Mouse (Mus musculus) heart, embryonic 14.5 days (tissue): ENCODE results near the gene Zdhhc17. TPM values are rescaled to one million over a fixed set of nuclear protein-coding genes. Genes with fewer than 3 reads are reported as not detected.

Source experiments
- ATAC-seq: fragments of 200-750 bp; cut with Nextera tagmentation; 2 replicates; pipeline ENCODE4 v1.8.0; 2017; ENCODE audit warnings: low read depth, moderate TSS enrichment; ENCODE audit not compliant: insufficient number of reproducible peaks, insufficient read depth, low FRiP score
- H3K27ac ChIP-seq, 2 experiments: fragments of 200-500 bp in 1 of 2; fragments of 300-500 bp in 1 of 2; sonication (generic) in 1 of 2; replicated peaks in 1 of 2; 2 replicates each; pipeline ENCODE4 v1.5.1; 2012 to 2014; ENCODE audit warnings: low read depth in 2 of 2, low read length in 2 of 2, control low read depth in 1 of 2, mild to moderate bottlenecking in 1 of 2, mixed read lengths in 1 of 2; ENCODE audit not compliant: control insufficient read depth in 1 of 2, insufficient read depth in 1 of 2
- H3K27me3 ChIP-seq: fragments of 300-500 bp; sonication (generic); 2 replicates; pipeline ENCODE4 v1.6.1; 2014; ENCODE audit warnings: mild to moderate bottlenecking, low read length, control low read depth; ENCODE audit not compliant: control insufficient read depth, insufficient read depth
- H3K36me3 ChIP-seq: fragments of 300-500 bp; sonication (generic); 2 replicates; pipeline ENCODE4 v1.6.1; 2014; ENCODE audit warnings: mild to moderate bottlenecking, control low read depth, low read length, mixed read lengths; ENCODE audit not compliant: control insufficient read depth, insufficient read depth
- H3K4me1 ChIP-seq, 2 experiments: fragments of 200-500 bp in 1 of 2; fragments of 300-500 bp in 1 of 2; sonication (generic) in 1 of 2; 2 replicates each; pipeline ENCODE4 v1.6.1; 2012 to 2014; ENCODE audit warnings: low read length in 2 of 2, control low read depth in 1 of 2, mixed read lengths in 1 of 2; ENCODE audit not compliant: control insufficient read depth in 2 of 2, insufficient read depth in 2 of 2
- H3K4me2 ChIP-seq: fragments of 300-500 bp; sonication (generic); 2 replicates; pipeline ENCODE4 v1.6.1; 2014; ENCODE audit warnings: mild to moderate bottlenecking, low read length
- H3K4me3 ChIP-seq, 2 experiments: fragments of 200-500 bp in 1 of 2; fragments of 300-500 bp in 1 of 2; sonication (generic) in 1 of 2; 2 replicates each; pipeline ENCODE4 v1.5.1; 2012 to 2014; ENCODE audit warnings: low read length in 2 of 2, mild to moderate bottlenecking in 2 of 2, control low read depth in 1 of 2, low read depth in 1 of 2, moderate library complexity in 1 of 2; ENCODE audit not compliant: control insufficient read depth in 1 of 2, insufficient read depth in 1 of 2
- H3K9ac ChIP-seq: fragments of 300-500 bp; sonication (generic); 2 replicates; pipeline ENCODE4 v1.6.1; 2014; ENCODE audit warnings: mild to moderate bottlenecking, low read length
- H3K9me3 ChIP-seq: fragments of 300-500 bp; sonication (generic); 2 replicates; pipeline ENCODE4 v1.6.1; 2016; ENCODE audit warnings: low read length, control low read depth; ENCODE audit not compliant: control insufficient read depth
- WGBS: fragments of 180-500 bp; shearing (Covaris S2); extraction: QIAGEN DNeasy Blood & Tissue Kit; methylation state at CpG from one replicate; pipeline ENCODE4 v1.1.7; 2014; 5-methylcytosine and 5-hydroxymethylcytosine counted together
- polyA plus RNA-seq: library from polyadenylated mRNA; unstranded; fragments of >200 nt; fragmentation: Nextera tagmentation; extraction: Ambion mirVana; gene quantifications from 2 replicates; pipeline ENCODE4 v1.2.1, GENCODE M21; 2014

The Zdhhc17 gene
- polyA plus RNA-seq, 1 experiment from 2014 or later: 23.4 TPM

DNA sequence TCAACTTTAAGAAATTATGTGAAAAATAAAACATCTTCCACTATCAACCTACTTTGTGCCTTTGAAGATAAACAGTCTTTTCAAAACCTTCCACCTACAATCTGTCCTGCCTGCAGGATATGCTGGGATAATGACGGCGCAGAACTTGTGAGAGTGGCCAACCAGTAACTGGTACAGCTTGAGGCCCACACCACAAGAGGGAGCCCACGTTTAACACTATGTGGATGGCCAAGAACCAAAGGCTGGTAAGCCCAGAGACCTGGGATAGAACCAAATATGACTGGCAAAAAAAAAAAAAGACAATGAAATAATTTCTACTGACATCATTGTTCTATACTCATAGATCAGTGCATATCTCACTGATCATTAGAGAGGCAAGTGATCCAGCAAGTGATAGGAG lies 35.5 kb downstream of the Zdhhc17 start:
- no peaks in the 10 kb centered on the region for H3K4me1 ChIP-seq
- peaks cover 56% of the 10 kb centered on the region for H3K36me3 ChIP-seq
- no peak overlapping the region for H3K4me3 ChIP-seq

GRCm38 (mm10) chr10:110971998-110972397 lies 37.9 kb downstream of the Zdhhc17 start:
- no peaks in the 10 kb centered on the region for H3K9me3 ChIP-seq
- H3K27ac ChIP-seq: no peak overlapping the region
- no peak overlapping the region for H3K4me3 ChIP-seq
- ATAC-seq: no peak
- H3K4me1 ChIP-seq: no peaks in the 10 kb centered on the region
- no peak overlapping the region for H3K4me2 ChIP-seq
- no peak overlapping the region for H3K9ac ChIP-seq
- H3K36me3 ChIP-seq: peaks cover 49% of the 10 kb centered on the region
- 80% methylated on average over 9 of the region's 9 CpGs for WGBS
- H3K27me3 ChIP-seq: no peaks in the 10 kb centered on the region

More for the DNA sequence above, 35.5 kb downstream of the Zdhhc17 start:
- 42% methylated on average over 3 of the region's 3 CpGs for WGBS
- no peak for ATAC-seq
- H3K9ac ChIP-seq: no peak overlapping the region
- H3K27me3 ChIP-seq: no peaks in the 10 kb centered on the region
- no peak overlapping the region for H3K4me2 ChIP-seq
- H3K27ac ChIP-seq: no peak overlapping the region
- H3K9me3 ChIP-seq: no peaks in the 10 kb centered on the region

- Histone ChIP-seq H3K36me3 (peaks cover 52% of the 10 kb centered on the region), H3K27me3 (no peaks in the 10 kb centered on the region), H3K9me3 (no peaks in the 10 kb centered on the region), H3K4me3 (no peak overlapping the region), H3K9ac (no peak overlapping the region), H3K27ac (no peak overlapping the region), H3K4me2 (no peak overlapping the region), H3K4me1 (no peaks in the 10 kb centered on the region)
- ATAC-seq: no peak
- 82% methylated on average over 6 of the region's 6 CpGs for WGBS
Measured at GRCm38 (mm10) chr10:110971483-110971882, 38.5 kb downstream of the Zdhhc17 start.

- Histone ChIP-seq H3K27ac (no peak overlapping the region), H3K9me3 (no peaks in the 10 kb centered on the region), H3K36me3 (peaks cover 53% of the 10 kb centered on the region), H3K27me3 (no peaks in the 10 kb centered on the region), H3K4me1 (no peaks in the 10 kb centered on the region), H3K4me2 (no peak overlapping the region), H3K4me3 (no peak overlapping the region), H3K9ac (no peak overlapping the region)
- no peak for ATAC-seq
- 93% methylated on average over 3 of the region's 3 CpGs for WGBS
Measured at GRCm38 (mm10) chr10:110971044-110971443, 38.9 kb downstream of the Zdhhc17 start.

GRCm38 (mm10) chr10:110962172-110962571 lies 47.8 kb downstream of the Zdhhc17 start:
- no peak for ATAC-seq
- peaks cover 48% of the 10 kb centered on the region for H3K36me3 ChIP-seq
- WGBS: 22% methylated on average over 1 of the region's 1 CpGs
- no peaks in the 10 kb centered on the region for H3K9me3 ChIP-seq
- H3K4me2 ChIP-seq: no peak overlapping the region
- no peak overlapping the region for H3K4me3 ChIP-seq
- peaks cover 3% of the 10 kb centered on the region in 2 experiments; a peak in 1 of 4 replicates for H3K4me1 ChIP-seq
- H3K9ac ChIP-seq: no peak overlapping the region
- no peaks in the 10 kb centered on the region for H3K27me3 ChIP-seq
- no peak overlapping the region for H3K27ac ChIP-seq

- H3K27ac ChIP-seq: no peak overlapping the region
- 89% methylated on average over 6 of the region's 6 CpGs for WGBS
- H3K4me2 ChIP-seq: no peak overlapping the region
- H3K4me1 ChIP-seq: peaks cover 3% of the 10 kb centered on the region in 2 experiments; a peak in 1 of 4 replicates
- peaks cover 52% of the 10 kb centered on the region for H3K36me3 ChIP-seq
- ATAC-seq: no peak
- no peak overlapping the region for H3K4me3 ChIP-seq
- H3K9me3 ChIP-seq: no peaks in the 10 kb centered on the region
- no peaks in the 10 kb centered on the region for H3K27me3 ChIP-seq
- H3K9ac ChIP-seq: no peak overlapping the region
Measured at GRCm38 (mm10) chr10:110960841-110961240, 49.1 kb downstream of the Zdhhc17 start.

GRCm38 (mm10) chr10:110959781-110960180 lies 50.2 kb downstream of the Zdhhc17 start:
- Histone ChIP-seq H3K9ac (no peak overlapping the region), H3K9me3 (no peaks in the 10 kb centered on the region), H3K27ac (no peak overlapping the region), H3K4me3 (no peak overlapping the region), H3K4me1 (peaks cover 3% of the 10 kb centered on the region in 2 experiments; a peak in 1 of 4 replicates), H3K36me3 (peaks cover 59% of the 10 kb centered on the region), H3K27me3 (no peaks in the 10 kb centered on the region), H3K4me2 (no peak overlapping the region)
- ATAC-seq: no peak
- WGBS: 93% methylated on average over 8 of the region's 8 CpGs

DNA sequence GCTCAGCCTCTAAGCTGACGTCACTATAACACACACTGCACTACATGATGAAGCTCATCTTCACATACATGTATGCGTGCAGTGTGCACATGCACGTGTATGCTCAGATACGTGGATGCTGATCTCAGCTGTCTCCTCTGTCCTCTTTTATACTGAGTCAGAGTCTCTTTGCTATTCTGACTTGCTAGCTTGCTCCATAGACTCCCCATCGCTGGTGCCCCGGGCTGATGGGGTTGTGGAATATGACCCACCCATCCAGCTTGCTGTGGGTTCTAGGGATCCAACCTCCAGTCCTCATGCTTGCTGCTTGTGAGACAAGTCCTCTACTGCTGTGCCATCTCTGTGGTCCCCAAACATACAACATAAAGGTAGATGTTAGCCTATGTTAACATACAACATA lies 51.1 kb downstream of the Zdhhc17 start:
- no peak overlapping the region for H3K9ac ChIP-seq
- no peaks in the 10 kb centered on the region for H3K27me3 ChIP-seq
- no peak overlapping the region for H3K4me3 ChIP-seq
- 92% methylated on average over 6 of the region's 6 CpGs for WGBS
- H3K4me2 ChIP-seq: no peak overlapping the region
- H3K36me3 ChIP-seq: peaks cover 62% of the 10 kb centered on the region
- no peak overlapping the region for H3K27ac ChIP-seq
- ATAC-seq: no peak
- no peaks in the 10 kb centered on the region for H3K9me3 ChIP-seq
- H3K4me1 ChIP-seq: peaks cover 0 to under 1% of the 10 kb centered on the region in 2 experiments; a peak in 1 of 4 replicates
